Mouse (Mus musculus): Measurements from ENCODE around the gene Depdc1b. TPM values are rescaled to one million over a fixed set of nuclear protein-coding genes. Genes with fewer than 3 reads are reported as not detected.

Depdc1b gene
- polyA plus RNA-seq (2015; fragmentation: Nextera tagmentation; extraction: Ambion mirVana): 10.7 and 13.7 TPM in 2 replicates

DNA sequence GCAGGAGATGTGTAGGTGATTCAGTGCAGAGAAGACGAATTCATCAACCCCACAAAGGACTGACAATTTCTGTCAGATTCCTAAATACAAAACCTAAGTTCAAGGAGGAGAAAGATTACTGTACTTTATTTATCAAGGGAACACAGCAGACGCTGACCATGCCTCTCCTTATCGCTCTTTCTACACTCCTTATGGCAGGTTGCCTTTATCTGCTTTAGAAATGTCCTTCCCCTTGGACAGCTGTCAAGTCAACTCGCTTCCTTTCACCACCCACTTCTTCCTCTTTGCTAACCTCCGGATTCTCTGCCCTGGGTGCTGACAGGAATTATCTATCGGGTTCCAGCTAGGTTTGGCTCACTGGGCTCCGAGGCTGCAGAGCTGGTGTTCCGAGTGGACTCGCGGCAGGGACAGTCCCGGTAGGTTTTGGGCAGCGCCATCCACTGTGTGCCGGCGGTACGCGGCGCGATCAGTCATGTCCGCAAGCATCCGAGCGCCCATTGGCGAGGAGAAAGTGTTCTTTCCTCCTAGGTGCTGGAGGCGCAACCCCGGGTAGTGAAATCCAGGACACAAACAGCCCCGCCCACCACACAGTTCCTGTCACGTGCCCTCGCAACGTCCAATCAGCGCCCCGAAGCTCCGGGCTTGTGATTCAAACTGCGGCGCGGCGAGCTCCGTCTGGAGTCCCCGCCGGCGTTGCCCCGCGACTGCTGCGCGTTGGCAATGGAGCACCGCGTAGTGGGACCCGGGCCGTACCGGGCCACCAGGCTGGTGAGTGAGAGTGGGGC lies at the start of gene Depdc1b:
TSS of gene Depdc1b (plus strand) at position 631 of the 785 bp plus-strand sequence.
- ATAC-seq (replicated peaks; ENCODE audit: low FRiP score): peak; percentile 99
- no peaks in the 10 kb centered on the region for H3K36me3 ChIP-seq
- H3K9me3 ChIP-seq (replicated peaks): no peaks in the 10 kb centered on the region
- H3K27ac ChIP-seq: peak within 1 kb of the TSS; percentile 84
- peaks cover 15% of the 10 kb centered on the region for H3K4me1 ChIP-seq
- H3K27me3 ChIP-seq: 0 out of 2 replicates have a peak, but pooled peaks cover 3% of the 10 kb centered on the region
- 1% methylated on average over 48 of the region's 48 CpGs for WGBS
- H3K4me3 ChIP-seq (replicated peaks): peak within 1 kb of the TSS; percentile 88
- peak within 1 kb of the TSS; percentile 73 for H3K9ac ChIP-seq
- peak within 1 kb of the TSS; percentile 95 for H3K4me2 ChIP-seq

- no peaks in the 10 kb centered on the region for H3K27me3 ChIP-seq
- H3K4me1 ChIP-seq: peaks cover 13% of the 10 kb centered on the region
- no peak overlapping the region for H3K27ac ChIP-seq
- H3K4me2 ChIP-seq: no peak overlapping the region
- no peak for ATAC-seq (replicated peaks; ENCODE audit: low FRiP score)
- H3K4me3 ChIP-seq (replicated peaks): no peak overlapping the region
- 68% methylated on average over 9 of the region's 9 CpGs for WGBS
- no peaks in the 10 kb centered on the region for H3K36me3 ChIP-seq
- H3K9ac ChIP-seq: no peak overlapping the region
- no peaks in the 10 kb centered on the region for H3K9me3 ChIP-seq (replicated peaks)
Observed at GRCm38 (mm10) chr13:108267841-108268634, 48.1 kb upstream of the Depdc1b start.

DNA sequence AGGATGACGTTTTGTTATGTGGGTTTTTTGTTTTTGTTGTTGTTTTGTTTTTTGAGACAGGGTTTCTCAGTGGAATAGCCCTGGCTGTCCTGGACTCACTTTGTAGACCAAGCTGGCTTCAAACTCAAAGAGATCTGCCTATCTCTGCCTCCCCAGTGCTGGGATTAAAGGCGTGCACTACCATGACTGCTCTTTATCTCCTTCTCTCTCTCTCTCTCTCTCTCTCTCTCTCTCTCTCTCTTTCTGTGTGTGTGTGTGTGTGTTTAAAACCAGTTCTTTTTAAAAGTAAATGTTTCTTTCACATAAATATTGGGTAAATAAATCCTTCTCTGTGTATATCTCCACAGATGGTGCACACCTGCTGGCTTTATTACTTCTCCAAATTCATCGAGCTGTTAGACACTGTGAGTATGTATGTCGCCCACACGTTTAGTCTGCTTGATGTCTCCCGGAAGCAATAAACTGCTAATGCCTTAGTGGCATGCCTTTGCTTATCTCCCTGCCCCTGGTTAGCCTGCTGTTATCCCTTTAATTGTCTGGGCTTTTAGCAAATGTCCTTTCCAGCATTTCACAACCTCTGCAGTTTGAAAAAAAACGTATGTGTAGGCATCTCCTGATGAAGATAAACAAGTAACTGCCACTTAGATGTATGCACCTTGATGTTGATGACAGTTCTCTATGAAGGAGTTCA lies 44.5 kb upstream of the Depdc1b start:
- Histone ChIP-seq H3K9ac (no peak overlapping the region), H3K27ac (0 out of 2 replicates have a peak overlapping the region, but pooled peaks have one; percentile 34), H3K4me1 (peaks cover 17% of the 10 kb centered on the region), H3K36me3 (no peaks in the 10 kb centered on the region), H3K9me3 (replicated peaks) (no peaks in the 10 kb centered on the region), H3K27me3 (no peaks in the 10 kb centered on the region), H3K4me3 (replicated peaks) (no peak overlapping the region), H3K4me2 (no peak overlapping the region)
- no peak for ATAC-seq (replicated peaks; ENCODE audit: low FRiP score)
- 27% methylated on average over 7 of the region's 7 CpGs for WGBS

DNA sequence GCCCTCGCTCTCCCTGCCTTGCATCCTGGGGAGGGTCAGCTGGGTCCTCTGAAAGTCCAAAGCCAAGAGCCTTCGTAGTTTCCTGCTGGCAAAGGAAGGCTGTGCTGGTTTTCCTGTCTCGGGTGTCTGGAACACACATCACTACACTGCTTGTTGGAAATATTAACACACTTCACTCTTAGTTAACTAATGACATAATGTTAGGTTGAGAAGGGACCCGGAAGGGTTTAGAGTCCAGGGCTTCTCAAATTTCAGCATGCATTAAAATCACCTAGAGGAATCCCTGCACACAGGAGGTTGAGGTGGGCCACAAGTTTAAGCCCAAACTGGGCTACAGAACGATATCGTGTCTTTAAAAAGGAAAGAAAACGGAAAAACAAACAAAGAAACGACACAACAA lies 43.8 kb upstream of the Depdc1b start:
- ATAC-seq (replicated peaks; ENCODE audit: low FRiP score): peak; percentile 74; the same call in 1 of the 2 replicates
- no peak overlapping the region for H3K4me2 ChIP-seq
- H3K4me1 ChIP-seq: peaks cover 17% of the 10 kb centered on the region
- WGBS: 46% methylated on average over 8 of the region's 8 CpGs
- H3K27me3 ChIP-seq: no peaks in the 10 kb centered on the region
- H3K9ac ChIP-seq: no peak overlapping the region
- H3K27ac ChIP-seq: peak overlapping the region; percentile 34; the same call in 1 of the 2 replicates
- H3K9me3 ChIP-seq (replicated peaks): no peaks in the 10 kb centered on the region
- H3K36me3 ChIP-seq: no peaks in the 10 kb centered on the region
- no peak overlapping the region for H3K4me3 ChIP-seq (replicated peaks)

GRCm38 (mm10) chr13:108273034-108273433 lies 43.1 kb upstream of the Depdc1b start:
- peak; percentile 29; the same call in 1 of the 2 replicates for ATAC-seq (replicated peaks; ENCODE audit: low FRiP score)
- no peak overlapping the region; the same call in 1 of the 2 replicates for H3K4me3 ChIP-seq (replicated peaks)

DNA sequence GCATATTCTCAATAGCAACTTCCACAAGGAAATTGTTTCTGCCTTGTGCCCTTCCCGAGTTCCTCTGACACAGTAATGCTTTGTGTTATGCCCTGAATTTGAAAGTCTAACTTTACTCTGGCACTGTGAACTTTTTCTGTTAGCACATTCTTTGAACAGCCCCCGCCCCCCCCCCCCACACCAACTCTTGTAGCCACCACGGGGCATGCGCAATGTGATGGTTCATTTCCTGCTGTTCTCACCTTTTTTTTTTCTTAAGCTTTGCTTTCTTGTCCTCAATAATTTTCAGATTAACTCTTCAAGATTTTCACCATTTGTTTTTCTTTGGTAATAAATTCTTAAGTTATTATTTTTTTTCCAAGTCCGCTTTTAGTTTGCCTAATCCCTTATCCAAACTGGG lies 42.7 kb upstream of the Depdc1b start:
- WGBS: 30% methylated on average over 5 of the region's 5 CpGs
- no peak overlapping the region for H3K27ac ChIP-seq
- no peak for ATAC-seq (replicated peaks; ENCODE audit: low FRiP score)
- no peaks in the 10 kb centered on the region for H3K36me3 ChIP-seq
- no peaks in the 10 kb centered on the region for H3K9me3 ChIP-seq (replicated peaks)
- H3K9ac ChIP-seq: no peak overlapping the region
- H3K27me3 ChIP-seq: no peaks in the 10 kb centered on the region
- H3K4me2 ChIP-seq: peak overlapping the region; percentile 37
- H3K4me3 ChIP-seq (replicated peaks): no peak overlapping the region; the same call in 1 of the 2 replicates
- H3K4me1 ChIP-seq: peaks cover 17% of the 10 kb centered on the region

More at GRCm38 (mm10) chr13:108273034-108273433, 43.1 kb upstream of the Depdc1b start:
- H3K9me3 ChIP-seq (replicated peaks): no peaks in the 10 kb centered on the region
- no peaks in the 10 kb centered on the region for H3K27me3 ChIP-seq
- H3K27ac ChIP-seq: no peak overlapping the region
- peaks cover 17% of the 10 kb centered on the region for H3K4me1 ChIP-seq
- peak overlapping the region; percentile 37 for H3K4me2 ChIP-seq
- H3K9ac ChIP-seq: no peak overlapping the region
- WGBS: 29% methylated on average over 15 of the region's 15 CpGs
- H3K36me3 ChIP-seq: no peaks in the 10 kb centered on the region

GRCm38 (mm10) chr13:108276561-108276960 lies 39.6 kb upstream of the Depdc1b start:
- Histone ChIP-seq H3K4me1 (peaks cover 17% of the 10 kb centered on the region), H3K4me3 (replicated peaks) (no peak overlapping the region), H3K9ac (no peak overlapping the region), H3K4me2 (no peak overlapping the region), H3K9me3 (replicated peaks) (no peaks in the 10 kb centered on the region), H3K36me3 (no peaks in the 10 kb centered on the region), H3K27me3 (no peaks in the 10 kb centered on the region), H3K27ac (no peak overlapping the region)
- ATAC-seq (replicated peaks; ENCODE audit: low FRiP score): no peak
- WGBS: 66% methylated on average over 1 of the region's 1 CpGs

GRCm38 (mm10) chr13:108277320-108277719 lies 38.8 kb upstream of the Depdc1b start:
- WGBS: 87% methylated on average over 7 of the region's 7 CpGs
- Histone ChIP-seq H3K36me3 (no peaks in the 10 kb centered on the region), H3K4me3 (replicated peaks) (no peak overlapping the region)

DNA sequence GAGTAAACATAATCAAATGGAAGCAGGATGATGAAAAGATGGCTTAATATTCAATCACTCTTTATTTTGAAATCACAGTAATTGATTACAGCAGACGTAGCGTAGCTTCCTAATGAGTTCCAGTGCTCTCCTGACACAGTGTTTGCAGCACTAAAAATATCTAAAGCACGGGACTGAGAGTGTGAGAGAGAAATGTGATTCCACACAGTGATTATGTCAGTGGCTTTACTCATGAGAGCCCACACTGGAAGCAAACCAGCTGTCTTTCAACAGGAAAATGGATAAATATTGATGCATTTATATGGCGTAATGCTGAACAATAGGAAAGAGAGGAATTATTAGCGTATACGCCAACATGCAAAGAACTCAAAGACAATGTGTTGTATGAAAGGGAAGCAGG lies 37.5 kb upstream of the Depdc1b start:
- Histone ChIP-seq H3K4me3 (replicated peaks) (no peak overlapping the region), H3K4me1 (no peaks in the 10 kb centered on the region), H3K9ac (no peak overlapping the region), H3K4me2 (no peak overlapping the region), H3K27me3 (no peaks in the 10 kb centered on the region), H3K27ac (no peak overlapping the region), H3K9me3 (replicated peaks) (no peaks in the 10 kb centered on the region), H3K36me3 (no peaks in the 10 kb centered on the region)
- no peak for ATAC-seq (replicated peaks; ENCODE audit: low FRiP score)
- 69% methylated on average over 6 of the region's 6 CpGs for WGBS

More at GRCm38 (mm10) chr13:108277320-108277719, 38.8 kb upstream of the Depdc1b start:
- no peak for ATAC-seq (replicated peaks; ENCODE audit: low FRiP score)
- no peak overlapping the region for H3K27ac ChIP-seq
- peaks cover 11% of the 10 kb centered on the region for H3K4me1 ChIP-seq
- H3K9ac ChIP-seq: no peak overlapping the region
- H3K27me3 ChIP-seq: no peaks in the 10 kb centered on the region
- no peaks in the 10 kb centered on the region for H3K9me3 ChIP-seq (replicated peaks)
- no peak overlapping the region for H3K4me2 ChIP-seq

GRCm38 (mm10) chr13:108284312-108284711 lies 31.8 kb upstream of the Depdc1b start:
- no peaks in the 10 kb centered on the region for H3K27me3 ChIP-seq
- no peaks in the 10 kb centered on the region for H3K36me3 ChIP-seq
- H3K27ac ChIP-seq: no peak overlapping the region
- WGBS: 92% methylated on average over 2 of the region's 2 CpGs
- H3K4me3 ChIP-seq (replicated peaks): no peak overlapping the region
- no peaks in the 10 kb centered on the region for H3K9me3 ChIP-seq (replicated peaks)
- H3K9ac ChIP-seq: no peak overlapping the region
- H3K4me2 ChIP-seq: no peak overlapping the region
- ATAC-seq (replicated peaks; ENCODE audit: low FRiP score): no peak
- H3K4me1 ChIP-seq: no peaks in the 10 kb centered on the region

GRCm38 (mm10) chr13:108287953-108288352 lies 28.2 kb upstream of the Depdc1b start:
- 58% methylated on average over 3 of the region's 3 CpGs for WGBS
- Histone ChIP-seq H3K4me1 (no peaks in the 10 kb centered on the region), H3K27ac (no peak overlapping the region), H3K9ac (no peak overlapping the region), H3K4me2 (no peak overlapping the region), H3K36me3 (no peaks in the 10 kb centered on the region), H3K4me3 (replicated peaks) (no peak overlapping the region), H3K27me3 (no peaks in the 10 kb centered on the region), H3K9me3 (replicated peaks) (no peaks in the 10 kb centered on the region)
- ATAC-seq (replicated peaks; ENCODE audit: low FRiP score): no peak

All from kidney, embryonic 15.5 days (tissue).